11 mouse cellular contexts compared by ENCODE assay signal in the genomic region with DNA sequence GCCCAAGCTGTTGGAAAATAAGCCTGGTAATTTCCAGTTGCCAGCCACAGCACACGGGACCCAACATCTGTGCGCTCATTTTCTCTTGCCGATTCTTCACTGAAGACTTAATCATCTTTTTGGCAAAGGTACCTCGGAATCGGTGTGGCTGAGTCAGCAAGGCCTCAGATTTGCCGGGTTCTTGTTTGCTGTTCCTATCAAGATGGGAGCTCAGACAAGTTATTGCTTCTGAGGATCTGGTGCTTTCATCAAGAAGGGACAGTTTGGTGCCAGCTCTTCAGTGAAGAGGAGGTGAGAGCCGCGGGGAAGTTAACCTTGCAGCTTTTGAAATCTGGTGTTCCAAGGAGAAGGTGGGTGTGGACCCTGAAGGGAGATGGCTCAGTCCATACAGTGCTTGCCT. TPM values are rescaled to one million over a fixed set of nuclear protein-coding genes. Genes with fewer than 3 reads are reported as not detected.
DNase-seq lines count a peak whose midpoint lies in the region; ATAC-seq and TF ChIP-seq lines count a peak whose summit lies in the region.
"Had no signal": no experiment of that assay in that cellular context is flagged by ENCODE, and none has a peak within 500 bp of the region (broad histone marks: within the 10 kb centered on the region; RNA-seq: fewer than 3 reads in every experiment).

No protein-coding gene starts in this region.

- DNase-seq in forebrain, postnatal 0 days: no peak
- no peak for DNase-seq in liver, embryonic 13.5 days
- DNase-seq in spleen, postnatal 10 days (ENCODE audit: low spot score in 2 of 2): no peak
- DNase-seq in left cerebral cortex, postnatal 10 days (ENCODE audit: extremely low spot score in 1 of 2, low spot score in 2 of 2): no peak

- intact Hi-C loops in left cerebral cortex, postnatal 10 days (cut with DNase I): no loop called here

- H3K27me3 ChIP-seq in forebrain, postnatal 0 days (ENCODE audit: insufficient read depth, low read length): no peaks in the 10 kb centered on the region
- no peaks in the 10 kb centered on the region for H3K27me3 ChIP-seq in forebrain, embryonic 16.5 days (replicated peaks; ENCODE audit: control insufficient read depth, insufficient read depth, low read length)
- H3K27me3 ChIP-seq in liver, embryonic 13.5 days: no peaks in the 10 kb centered on the region
- no peaks in the 10 kb centered on the region for H3K27me3 ChIP-seq in liver, embryonic 12.5 days (replicated peaks)
- H3K27me3 ChIP-seq in embryonic facial prominence, embryonic 15.5 days: no peaks in the 10 kb centered on the region
- no peaks in the 10 kb centered on the region for H3K27me3 ChIP-seq in neural tube, embryonic 12.5 days (replicated peaks)
- H3K27me3 ChIP-seq: lung, embryonic 15.5 days had no signal

- H3K4me1 ChIP-seq in forebrain, postnatal 0 days (ENCODE audit: insufficient read depth): 0 out of 2 replicates have a peak, but pooled peaks cover 6% of the 10 kb centered on the region
- peaks cover 8% of the 10 kb centered on the region for H3K4me1 ChIP-seq in forebrain, embryonic 16.5 days (replicated peaks; ENCODE audit: control insufficient read depth, insufficient read depth, low read length)
- H3K4me1 ChIP-seq in liver, embryonic 13.5 days (replicated peaks): peaks cover 12% of the 10 kb centered on the region
- H3K4me1 ChIP-seq in liver, embryonic 12.5 days: peaks cover 10% of the 10 kb centered on the region
- peaks cover 17% of the 10 kb centered on the region for H3K4me1 ChIP-seq in embryonic facial prominence, embryonic 15.5 days
- H3K4me1 ChIP-seq in neural tube, embryonic 12.5 days: peaks cover 10% of the 10 kb centered on the region

- H3K27ac ChIP-seq in forebrain, postnatal 0 days (ENCODE audit: low read depth, low read length): no peak overlapping the region
- H3K27ac ChIP-seq in forebrain, embryonic 16.5 days (ENCODE audit: low read length): no peak overlapping the region
- no peak overlapping the region for H3K27ac ChIP-seq in liver, embryonic 13.5 days
- no peak overlapping the region for H3K27ac ChIP-seq in liver, embryonic 12.5 days
- H3K27ac ChIP-seq in embryonic facial prominence, embryonic 15.5 days (replicated peaks): no peak overlapping the region
- no peak overlapping the region for H3K27ac ChIP-seq in neural tube, embryonic 12.5 days
- H3K27ac ChIP-seq: lung, embryonic 15.5 days had no signal

- no peak overlapping the region for H3K4me3 ChIP-seq in forebrain, postnatal 0 days (ENCODE audit: low read depth, low read length)
- no peak overlapping the region for H3K4me3 ChIP-seq in forebrain, embryonic 16.5 days (replicated peaks; ENCODE audit: low read length)
- H3K4me3 ChIP-seq in liver, embryonic 13.5 days (replicated peaks): 0 out of 2 replicates have a peak overlapping the region, but pooled peaks have one; percentile 75
- H3K4me3 ChIP-seq in liver, embryonic 12.5 days: no peak overlapping the region
- no peak overlapping the region for H3K4me3 ChIP-seq in embryonic facial prominence, embryonic 15.5 days (replicated peaks)
- H3K4me3 ChIP-seq in neural tube, embryonic 12.5 days: no peak overlapping the region

- no peak for TF ChIP-seq CTCF in forebrain, postnatal 0 days (IDR thresholded peaks at IDR 0.05; ENCODE audit: low read depth)

- peaks cover 29% of the 10 kb centered on the region for H3K36me3 ChIP-seq in forebrain, postnatal 0 days (ENCODE audit: insufficient read depth)
- H3K36me3 ChIP-seq in forebrain, embryonic 16.5 days (ENCODE audit: control insufficient read depth, insufficient read depth): peaks cover 9% of the 10 kb centered on the region
- peaks cover 30% of the 10 kb centered on the region for H3K36me3 ChIP-seq in liver, embryonic 13.5 days
- H3K36me3 ChIP-seq in liver, embryonic 12.5 days: peaks cover 34% of the 10 kb centered on the region
- H3K36me3 ChIP-seq in embryonic facial prominence, embryonic 15.5 days: peaks cover 45% of the 10 kb centered on the region
- peaks cover 39% of the 10 kb centered on the region for H3K36me3 ChIP-seq in neural tube, embryonic 12.5 days

- H3K4me2 ChIP-seq in forebrain, postnatal 0 days (ENCODE audit: low read depth): 0 out of 2 replicates have a peak overlapping the region, but pooled peaks have one; percentile 65
- H3K4me2 ChIP-seq in forebrain, embryonic 16.5 days (ENCODE audit: low read length): no peak overlapping the region
- peak overlapping the region; percentile 93; the same call in 1 of the 2 replicates for H3K4me2 ChIP-seq in liver, embryonic 13.5 days
- no peak overlapping the region for H3K4me2 ChIP-seq in liver, embryonic 12.5 days
- H3K4me2 ChIP-seq in embryonic facial prominence, embryonic 15.5 days (replicated peaks): peak overlapping the region; percentile 68; the same call in 1 of the 2 replicates
- H3K4me2 ChIP-seq in neural tube, embryonic 12.5 days (replicated peaks): peak overlapping the region; percentile 80; the same call in 1 of the 2 replicates

- H3K9ac ChIP-seq in forebrain, postnatal 0 days: no peak overlapping the region
- H3K9ac ChIP-seq in forebrain, embryonic 16.5 days (replicated peaks; ENCODE audit: low read depth, low read length): no peak overlapping the region
- peak overlapping the region; percentile 27; the same call in 1 of the 2 replicates for H3K9ac ChIP-seq in liver, embryonic 13.5 days
- H3K9ac ChIP-seq in liver, embryonic 12.5 days: no peak overlapping the region
- H3K9ac ChIP-seq in embryonic facial prominence, embryonic 15.5 days: no peak overlapping the region
- no peak overlapping the region for H3K9ac ChIP-seq in neural tube, embryonic 12.5 days

- ATAC-seq in forebrain, postnatal 0 days: no peak
- no peak for ATAC-seq in forebrain, embryonic 16.5 days
- ATAC-seq in liver, embryonic 13.5 days (ENCODE audit: low read depth): no peak
- ATAC-seq in liver, embryonic 12.5 days: no peak
- no peak for ATAC-seq in embryonic facial prominence, embryonic 15.5 days (ENCODE audit: insufficient number of reproducible peaks, low FRiP score, low TSS enrichment, low read depth)
- no peak for ATAC-seq in neural tube, embryonic 12.5 days (ENCODE audit: low FRiP score, low read depth)

- H3K9me3 ChIP-seq in forebrain, postnatal 0 days (ENCODE audit: low read length): no peaks in the 10 kb centered on the region
- H3K9me3 ChIP-seq in forebrain, embryonic 16.5 days (ENCODE audit: control insufficient read depth, low read length): 0 out of 2 replicates have a peak, but pooled peaks cover 2% of the 10 kb centered on the region
- H3K9me3 ChIP-seq in liver, embryonic 13.5 days (replicated peaks): no peaks in the 10 kb centered on the region
- H3K9me3 ChIP-seq in liver, embryonic 12.5 days (replicated peaks): no peaks in the 10 kb centered on the region
- H3K9me3 ChIP-seq in embryonic facial prominence, embryonic 15.5 days (replicated peaks): no peaks in the 10 kb centered on the region
- no peaks in the 10 kb centered on the region for H3K9me3 ChIP-seq in neural tube, embryonic 12.5 days
- H3K9me3 ChIP-seq: lung, embryonic 15.5 days had no signal

- WGBS in forebrain, postnatal 0 days: 88% methylated on average over 8 of the region's 8 CpGs
- WGBS in forebrain, embryonic 16.5 days: 91% methylated on average over 8 of the region's 8 CpGs
- 87% methylated on average over 8 of the region's 8 CpGs for WGBS in liver, embryonic 13.5 days (ENCODE audit: insufficient replicate concordance)
- WGBS in liver, embryonic 12.5 days (ENCODE audit: insufficient replicate concordance): 87% methylated on average over 8 of the region's 8 CpGs
- WGBS in embryonic facial prominence, embryonic 15.5 days: 81% methylated on average over 8 of the region's 8 CpGs
- 95% methylated on average over 8 of the region's 8 CpGs for WGBS in neural tube, embryonic 12.5 days

RNA-seq across cellular contexts. Expression of a gene that starts 1.6 kb away (rescaled TPM):
- 19.5 and 25.3 TPM in 2 replicates for total RNA-seq in forebrain, postnatal 0 days (2014; rRNA removed)
- polyA plus RNA-seq in forebrain, postnatal 0 days (2015; fragmentation: Nextera tagmentation; extraction: Ambion mirVana): 17.6 and 20.0 TPM in 2 replicates
- polyA plus RNA-seq in forebrain, embryonic 16.5 days (2015; fragmentation: Nextera tagmentation; extraction: Ambion mirVana): 26.4 and 28.1 TPM in 2 replicates
- polyA plus RNA-seq in liver, embryonic 13.5 days (2015; fragmentation: Nextera tagmentation; extraction: Ambion mirVana): 6.7 and 7.0 TPM in 2 replicates
- polyA plus RNA-seq in liver, embryonic 12.5 days (2016; fragmentation: Nextera tagmentation; extraction: Ambion mirVana): 11.3 and 12.5 TPM in 2 replicates
- polyA plus RNA-seq in embryonic facial prominence, embryonic 15.5 days (2015; fragmentation: Nextera tagmentation; extraction: Ambion mirVana): 35.0 and 36.5 TPM in 2 replicates
- 29.5 and 31.7 TPM in 2 replicates for polyA plus RNA-seq in neural tube, embryonic 12.5 days (2016; fragmentation: Nextera tagmentation; extraction: Ambion mirVana)
- 1 to 10 TPM; 9.3 to 9.4 TPM for total RNA-seq in left cerebral cortex, postnatal 10 days (2021)

RNA-seq across cellular contexts. Expression of a gene that starts 16.3 kb away (rescaled TPM):
- total RNA-seq in forebrain, postnatal 0 days (2014; rRNA removed): 0.14 TPM in 1 of 2 replicates, not detected in the other
- polyA plus RNA-seq in forebrain, postnatal 0 days (2015; fragmentation: Nextera tagmentation; extraction: Ambion mirVana): 0.14 and 0.23 TPM in 2 replicates
- polyA plus RNA-seq in forebrain, embryonic 16.5 days (2015; fragmentation: Nextera tagmentation; extraction: Ambion mirVana): 0.19 TPM in 1 of 2 replicates, not detected in the other
- polyA plus RNA-seq in liver, embryonic 13.5 days (2015; fragmentation: Nextera tagmentation; extraction: Ambion mirVana): not detected in 2 replicates
- polyA plus RNA-seq in liver, embryonic 12.5 days (2016; fragmentation: Nextera tagmentation; extraction: Ambion mirVana): not detected in 2 replicates
- polyA plus RNA-seq in embryonic facial prominence, embryonic 15.5 days (2015; fragmentation: Nextera tagmentation; extraction: Ambion mirVana): 0.40 and 0.83 TPM in 2 replicates
- polyA plus RNA-seq in neural tube, embryonic 12.5 days (2016; fragmentation: Nextera tagmentation; extraction: Ambion mirVana): 0.15 TPM in 1 of 2 replicates, not detected in the other
- not detected for total RNA-seq in left cerebral cortex, postnatal 10 days (2021)
- total RNA-seq: hematopoietic stem cell, adult 5-6 weeks; layer of hippocampus, postnatal 10 days had no signal
- polyA plus RNA-seq: lung, embryonic 15.5 days had no signal

RNA-seq across cellular contexts. Expression of a gene that starts 21.8 kb away (rescaled TPM):
- total RNA-seq in forebrain, postnatal 0 days (2014; rRNA removed): 6.5 and 7.0 TPM in 2 replicates
- 2.5 and 4.0 TPM in 2 replicates for polyA plus RNA-seq in forebrain, postnatal 0 days (2015; fragmentation: Nextera tagmentation; extraction: Ambion mirVana)
- 0.71 and 1.0 TPM in 2 replicates for polyA plus RNA-seq in forebrain, embryonic 16.5 days (2015; fragmentation: Nextera tagmentation; extraction: Ambion mirVana)
- 1.8 TPM in 2 replicates for polyA plus RNA-seq in liver, embryonic 13.5 days (2015; fragmentation: Nextera tagmentation; extraction: Ambion mirVana)
- 2.0 TPM in 2 replicates for polyA plus RNA-seq in liver, embryonic 12.5 days (2016; fragmentation: Nextera tagmentation; extraction: Ambion mirVana)
- 2.8 and 3.4 TPM in 2 replicates for polyA plus RNA-seq in embryonic facial prominence, embryonic 15.5 days (2015; fragmentation: Nextera tagmentation; extraction: Ambion mirVana)
- polyA plus RNA-seq in neural tube, embryonic 12.5 days (2016; fragmentation: Nextera tagmentation; extraction: Ambion mirVana): 1.4 and 1.7 TPM in 2 replicates
- 1 to 10 TPM; 1.7 to 4.0 TPM for total RNA-seq in left cerebral cortex, postnatal 10 days (2021)

RNA-seq across cellular contexts. Expression of a gene that starts 42.1 kb away (rescaled TPM):
- total RNA-seq in forebrain, postnatal 0 days (2014; rRNA removed): 0.19 TPM in 1 of 2 replicates, not detected in the other
- polyA plus RNA-seq in forebrain, postnatal 0 days (2015; fragmentation: Nextera tagmentation; extraction: Ambion mirVana): not detected in 2 replicates
- not detected in 2 replicates for polyA plus RNA-seq in forebrain, embryonic 16.5 days (2015; fragmentation: Nextera tagmentation; extraction: Ambion mirVana)
- 3.4 and 3.8 TPM in 2 replicates for polyA plus RNA-seq in liver, embryonic 13.5 days (2015; fragmentation: Nextera tagmentation; extraction: Ambion mirVana)
- polyA plus RNA-seq in liver, embryonic 12.5 days (2016; fragmentation: Nextera tagmentation; extraction: Ambion mirVana): 6.9 TPM in 2 replicates
- 4.0 and 5.4 TPM in 2 replicates for polyA plus RNA-seq in embryonic facial prominence, embryonic 15.5 days (2015; fragmentation: Nextera tagmentation; extraction: Ambion mirVana)
- 0.10 and 0.19 TPM in 2 replicates for polyA plus RNA-seq in neural tube, embryonic 12.5 days (2016; fragmentation: Nextera tagmentation; extraction: Ambion mirVana)
- not detected for total RNA-seq in left cerebral cortex, postnatal 10 days (2021)
- total RNA-seq: hematopoietic stem cell, adult 5-6 weeks; layer of hippocampus, postnatal 10 days had no signal

RNA-seq across cellular contexts. Expression of a gene that starts 58.1 kb away (rescaled TPM):
- not detected in 2 replicates for total RNA-seq in forebrain, postnatal 0 days (2014; rRNA removed)
- not detected in 2 replicates for polyA plus RNA-seq in forebrain, postnatal 0 days (2015; fragmentation: Nextera tagmentation; extraction: Ambion mirVana)
- polyA plus RNA-seq in forebrain, embryonic 16.5 days (2015; fragmentation: Nextera tagmentation; extraction: Ambion mirVana): not detected in 2 replicates
- 0.17 and 0.21 TPM in 2 replicates for polyA plus RNA-seq in liver, embryonic 13.5 days (2015; fragmentation: Nextera tagmentation; extraction: Ambion mirVana)
- 0.13 and 0.14 TPM in 2 replicates for polyA plus RNA-seq in liver, embryonic 12.5 days (2016; fragmentation: Nextera tagmentation; extraction: Ambion mirVana)
- polyA plus RNA-seq in embryonic facial prominence, embryonic 15.5 days (2015; fragmentation: Nextera tagmentation; extraction: Ambion mirVana): 41.7 and 48.4 TPM in 2 replicates
- 1.4 and 2.1 TPM in 2 replicates for polyA plus RNA-seq in neural tube, embryonic 12.5 days (2016; fragmentation: Nextera tagmentation; extraction: Ambion mirVana)
- not detected for total RNA-seq in left cerebral cortex, postnatal 10 days (2021)
- total RNA-seq: hematopoietic stem cell, adult 5-6 weeks; layer of hippocampus, postnatal 10 days had no signal

Comparison
In these comparisons a context has a peak if more than half of its experiments do, and no peak if none do; other contexts are left out.
1. H3K4me2 ChIP-seq: peak in forebrain, postnatal 0 days (single experiment), liver, embryonic 13.5 days (single experiment), embryonic facial prominence, embryonic 15.5 days (single experiment) and neural tube, embryonic 12.5 days (single experiment); none in forebrain, embryonic 16.5 days (single experiment) and liver, embryonic 12.5 days (single experiment).